Mouse (Mus musculus): ENCODE results near the gene Kcnk6. TPM values are rescaled to one million over a fixed set of nuclear protein-coding genes. Genes with fewer than 3 reads are reported as not detected.

Kcnk6 gene
- total RNA-seq (2015; ENCODE audit: low replicate concordance) = 1.1 and 4.2 TPM in 2 replicates
- 3.0 and 9.5 TPM in 2 replicates for total RNA-seq (2017; ENCODE audit: low replicate concordance)

DNA sequence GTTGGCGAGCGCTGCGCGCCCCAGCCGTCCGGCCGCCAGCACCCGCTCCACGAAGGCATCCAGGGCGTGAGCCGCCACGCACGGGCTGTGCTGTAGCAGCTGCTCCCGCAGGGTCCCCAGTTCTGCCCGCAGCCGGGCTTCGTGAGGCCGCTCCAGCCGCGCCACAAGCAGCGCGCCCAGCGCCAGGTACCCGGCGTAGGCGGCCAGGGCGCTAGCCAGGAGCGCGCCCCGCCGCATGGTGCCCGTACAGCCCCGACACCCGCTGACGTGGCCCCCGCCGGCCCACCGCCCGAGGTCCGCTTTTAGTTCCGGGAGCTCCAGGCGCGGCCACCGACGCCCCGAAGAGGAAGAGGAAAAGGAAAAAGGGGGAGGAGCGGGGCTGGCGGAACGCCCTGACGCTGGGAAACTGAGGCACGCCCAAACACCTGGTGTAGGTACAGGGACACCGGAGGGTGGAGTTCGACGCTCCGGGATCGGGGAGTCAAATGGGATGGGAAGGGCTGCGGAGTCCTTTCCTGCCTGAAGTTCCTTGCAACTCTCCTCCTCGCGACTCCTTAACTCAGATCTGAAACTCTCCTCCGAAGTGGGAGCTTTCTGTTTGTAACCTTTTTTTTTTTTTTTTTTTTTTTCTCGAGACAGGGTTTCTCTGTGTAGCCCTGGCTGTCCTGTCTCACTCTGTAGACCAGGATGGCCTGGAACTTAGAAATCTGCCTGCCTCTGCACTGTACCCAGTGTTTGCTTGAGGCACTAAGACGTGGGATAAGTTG, at the start of gene Kcnk6:
TSS of gene Kcnk6 (minus strand) at position 269 of the 767 bp plus-strand sequence.
- ATAC-seq (replicated peaks; ENCODE audit: low FRiP score, poor library complexity, severe bottlenecking) = no peak

DNA sequence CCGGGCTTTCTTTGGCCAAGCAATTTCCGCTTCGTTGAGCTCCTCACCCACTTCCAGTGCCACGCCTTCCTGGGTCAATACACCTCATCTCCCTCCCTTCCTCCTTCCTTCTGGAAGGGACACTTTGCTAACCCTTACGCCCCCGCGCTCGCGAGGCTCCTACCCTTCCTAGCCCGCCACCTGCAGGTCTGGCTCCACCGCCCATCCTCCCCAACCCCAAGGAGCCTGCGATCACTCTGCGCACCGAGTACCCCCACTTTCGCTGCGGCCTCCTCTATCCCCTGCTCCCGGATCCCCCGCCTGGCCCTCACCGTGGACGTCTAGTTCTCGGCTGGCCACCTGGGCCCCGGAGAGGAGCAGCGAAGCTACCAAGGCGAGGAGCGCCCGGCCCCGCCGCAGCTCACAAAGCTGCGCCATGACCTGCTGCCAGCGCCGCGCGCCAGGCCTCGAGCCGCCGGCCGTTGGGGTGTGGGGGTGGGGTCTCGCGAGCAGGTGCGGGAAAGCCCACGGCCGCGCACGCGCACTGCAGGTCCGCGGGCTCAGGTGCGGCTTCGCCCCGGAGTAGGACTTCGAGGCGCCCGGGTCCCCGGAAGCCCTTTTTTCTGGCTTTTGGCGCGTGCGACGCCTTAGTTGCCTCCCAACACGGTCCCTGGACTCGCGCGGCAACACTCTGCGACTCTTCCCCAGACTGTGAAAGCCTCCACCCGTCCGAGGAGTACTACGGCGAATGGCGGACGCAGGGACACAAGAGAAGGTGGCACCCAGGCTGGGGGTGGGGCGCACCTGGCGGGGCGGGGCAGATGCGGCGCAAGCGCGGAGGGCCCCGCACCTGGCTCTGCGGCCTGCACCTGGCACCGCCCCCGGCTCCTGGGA, 49.1 kb upstream of the Kcnk6 start, which contains the start of gene Spint2:
TSS of gene Spint2 (minus strand) at position 712 of the 873 bp plus-strand sequence.
- ATAC-seq (replicated peaks; ENCODE audit: low FRiP score, poor library complexity, severe bottlenecking) = no peak

DNA sequence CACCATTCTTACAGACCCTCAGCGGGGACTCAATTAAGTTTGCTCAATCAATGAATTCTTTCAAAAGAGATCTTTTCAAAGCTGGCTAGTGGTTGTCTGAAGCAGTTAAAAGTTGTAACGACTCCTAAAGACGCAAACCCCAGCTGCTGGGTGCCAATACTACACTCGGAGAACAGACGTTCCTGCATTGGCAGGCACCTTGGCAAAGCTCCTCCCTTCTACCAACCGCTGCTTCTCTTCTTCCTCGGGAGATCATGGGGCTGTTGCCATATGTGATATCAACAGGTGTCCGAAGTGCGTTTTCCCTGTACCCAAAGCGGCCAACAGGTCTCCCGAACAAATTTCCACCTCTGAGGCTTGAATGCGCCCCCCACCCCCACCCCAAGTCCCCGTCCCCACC, 48.5 kb upstream of the Kcnk6 start:
- no peak for ATAC-seq (replicated peaks; ENCODE audit: low FRiP score, poor library complexity, severe bottlenecking)

DNA sequence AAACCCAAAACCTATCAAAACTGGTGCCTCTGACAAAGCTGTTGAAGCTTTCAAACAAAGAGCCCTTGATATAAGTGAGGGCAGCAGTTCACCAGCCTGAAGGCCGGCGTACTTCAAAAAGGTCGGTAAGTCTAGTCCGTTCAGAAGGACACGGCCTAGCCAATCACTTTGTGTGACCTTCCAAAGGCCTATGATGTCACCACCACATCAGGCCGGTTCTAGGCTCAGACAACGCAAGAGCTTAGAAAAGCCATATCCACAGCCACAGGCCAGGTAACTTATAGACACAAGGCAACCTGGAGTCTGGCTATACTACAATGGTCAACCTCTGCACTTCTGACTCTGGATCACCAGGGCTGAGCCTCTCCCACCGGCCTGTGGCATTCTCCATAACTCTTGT, 47.6 kb upstream of the Kcnk6 start:
- ATAC-seq (replicated peaks; ENCODE audit: low FRiP score, poor library complexity, severe bottlenecking) = no peak

DNA sequence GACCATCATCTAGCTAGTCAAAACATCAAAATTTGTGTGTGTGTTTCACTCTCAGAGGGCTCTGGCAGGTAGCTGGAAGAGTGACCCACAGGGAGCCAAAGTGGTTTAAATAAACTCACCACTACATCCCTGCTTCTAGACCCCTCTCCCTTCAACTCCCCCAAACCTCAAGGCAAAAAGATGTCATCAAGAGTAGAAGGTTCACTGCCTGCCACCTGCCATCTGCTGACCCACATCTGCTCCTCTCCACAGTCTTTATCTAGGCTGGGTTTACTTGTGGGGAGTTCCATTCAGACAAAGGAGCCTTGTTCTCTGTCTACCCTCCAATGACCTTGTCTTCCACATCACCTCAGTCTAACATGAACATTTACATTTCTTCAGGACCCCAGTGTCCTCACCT, 46.9 kb upstream of the Kcnk6 start:
- no peak for ATAC-seq (replicated peaks; ENCODE audit: low FRiP score, poor library complexity, severe bottlenecking)

DNA sequence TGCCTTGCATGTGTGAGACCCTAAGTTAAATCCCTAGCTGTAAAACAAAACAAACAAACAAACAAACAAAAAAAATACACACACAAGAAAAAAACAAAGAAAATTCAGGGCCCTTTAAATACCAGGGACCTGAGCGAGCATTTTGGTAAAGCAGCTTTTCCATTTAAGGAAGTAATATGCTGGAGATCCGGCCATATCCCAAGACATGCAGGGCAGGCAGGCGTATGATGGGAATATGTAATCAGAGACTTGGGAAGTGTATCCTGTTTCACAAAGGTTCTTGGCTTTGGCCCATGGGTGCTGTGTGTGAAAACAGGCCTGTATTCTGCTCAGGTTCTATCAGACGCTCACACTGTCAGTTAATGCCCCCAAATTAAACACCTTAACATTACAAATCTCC, 45.2 kb upstream of the Kcnk6 start:
- ATAC-seq (replicated peaks; ENCODE audit: low FRiP score, poor library complexity, severe bottlenecking) = no peak

DNA sequence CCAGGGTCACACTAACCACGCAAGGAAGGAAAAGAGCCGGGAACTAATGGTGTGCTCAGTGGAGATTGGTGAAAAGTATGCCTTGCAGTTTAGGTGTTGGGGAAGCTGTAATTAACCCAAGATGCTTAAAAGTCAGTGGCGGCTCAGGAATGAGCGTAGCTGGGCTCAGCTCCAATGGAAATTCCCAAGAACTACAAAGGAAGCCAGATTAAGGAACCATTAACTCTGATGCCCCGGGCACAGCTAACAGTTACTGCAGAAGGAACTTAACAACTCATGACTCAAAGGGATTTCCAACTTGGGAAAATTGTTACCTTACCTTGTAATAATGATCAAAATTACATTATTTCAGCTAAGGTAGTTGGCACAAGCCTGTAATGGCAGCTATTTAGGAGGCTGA, 44.4 kb upstream of the Kcnk6 start:
- ATAC-seq (replicated peaks; ENCODE audit: low FRiP score, poor library complexity, severe bottlenecking) = no peak

DNA sequence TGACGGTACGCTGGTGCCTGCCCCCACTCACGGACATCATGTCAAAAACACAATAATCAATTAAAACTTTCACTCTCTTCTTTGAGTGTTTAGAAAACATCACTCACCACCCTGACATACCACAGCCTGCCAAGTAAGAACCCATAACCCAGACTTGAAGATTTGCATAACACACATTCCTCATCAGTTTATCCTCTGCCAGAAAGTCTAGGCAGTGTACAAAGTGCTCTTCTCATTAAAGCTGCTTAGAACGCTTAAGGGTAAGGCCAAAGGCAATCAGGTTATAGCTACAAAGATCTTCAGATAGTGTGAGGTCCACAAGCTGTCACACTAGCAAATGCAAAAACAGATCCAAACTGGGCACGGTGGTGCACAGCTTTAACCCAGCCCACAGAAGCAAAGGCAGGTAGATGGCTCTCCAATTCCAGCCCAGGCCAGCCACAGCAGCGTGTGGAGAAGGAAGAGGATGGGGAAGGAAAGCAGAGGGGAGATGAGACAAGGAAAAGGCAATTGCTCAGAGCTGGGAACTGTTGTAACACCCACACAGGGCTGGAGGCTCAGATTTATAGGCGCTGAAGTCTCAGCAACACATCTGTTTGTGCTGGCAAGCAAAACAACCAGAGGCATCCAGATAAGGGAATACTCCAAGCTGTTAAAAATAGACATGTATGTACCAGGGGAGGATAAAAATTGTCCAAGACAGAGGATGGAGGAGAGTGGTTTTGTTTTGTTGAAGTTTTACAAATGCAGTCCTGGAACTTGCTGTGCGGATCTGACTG, 39.6 kb upstream of the Kcnk6 start:
- no peak for ATAC-seq (replicated peaks; ENCODE audit: low FRiP score, poor library complexity, severe bottlenecking)

DNA sequence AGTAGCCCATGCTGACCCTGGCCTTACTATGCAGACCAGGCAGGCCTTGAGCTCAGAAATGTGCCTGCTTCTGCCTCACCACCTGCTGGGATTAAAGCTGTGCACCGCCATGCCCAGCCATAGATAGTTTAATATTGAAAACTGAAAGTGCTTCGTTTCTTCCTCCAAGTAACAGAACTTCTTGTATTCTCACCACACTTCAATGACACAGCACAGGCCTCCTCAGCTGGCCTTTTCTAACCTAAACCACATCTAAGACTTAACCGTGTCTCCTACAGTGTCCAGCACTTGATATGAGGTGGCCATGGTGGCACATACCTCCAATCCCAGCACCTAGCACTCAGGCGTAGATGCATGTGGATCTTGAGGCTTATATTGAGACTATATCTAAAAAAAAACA, 38.1 kb upstream of the Kcnk6 start:
- no peak for ATAC-seq (replicated peaks; ENCODE audit: low FRiP score, poor library complexity, severe bottlenecking)

DNA sequence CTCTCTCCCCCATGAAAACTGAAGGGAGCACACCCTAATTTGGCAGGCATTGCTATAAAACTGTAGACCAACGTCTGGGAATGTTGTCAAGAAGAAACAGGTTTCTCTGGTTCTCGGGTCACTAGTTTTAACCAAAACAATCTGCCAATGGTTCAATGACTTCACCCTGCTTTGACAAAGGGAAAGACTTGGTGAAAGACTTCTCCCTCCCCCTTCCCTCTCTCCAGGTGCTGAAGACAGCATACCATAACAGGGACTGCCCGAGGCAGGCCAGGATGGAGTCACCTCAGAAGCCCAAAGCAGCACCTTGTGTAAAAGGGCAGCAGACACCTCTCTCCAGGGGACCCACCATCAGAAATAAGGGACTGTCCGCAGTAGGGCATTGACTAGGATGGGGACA, 34.6 kb upstream of the Kcnk6 start:
- ATAC-seq (replicated peaks; ENCODE audit: low FRiP score, poor library complexity, severe bottlenecking) = no peak

DNA sequence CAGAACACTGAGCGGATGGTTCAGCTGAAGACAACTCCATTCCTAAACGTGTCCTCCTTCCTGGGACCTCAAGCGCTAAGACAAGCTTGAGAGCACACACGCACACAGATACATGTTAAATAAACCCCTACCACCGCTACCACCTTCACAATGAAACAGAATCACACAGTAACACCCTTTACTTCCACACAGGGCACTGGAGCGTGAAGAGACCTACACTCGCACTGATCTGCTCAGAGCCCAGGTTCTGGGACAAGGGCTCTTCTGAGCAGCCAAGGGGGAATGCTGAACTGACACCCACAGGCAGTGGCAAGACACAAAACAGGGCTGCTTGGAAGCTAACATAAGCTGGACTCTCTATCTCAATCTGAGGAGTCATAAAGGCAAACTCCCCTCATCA, 33.3 kb upstream of the Kcnk6 start:
- no peak for ATAC-seq (replicated peaks; ENCODE audit: low FRiP score, poor library complexity, severe bottlenecking)

DNA sequence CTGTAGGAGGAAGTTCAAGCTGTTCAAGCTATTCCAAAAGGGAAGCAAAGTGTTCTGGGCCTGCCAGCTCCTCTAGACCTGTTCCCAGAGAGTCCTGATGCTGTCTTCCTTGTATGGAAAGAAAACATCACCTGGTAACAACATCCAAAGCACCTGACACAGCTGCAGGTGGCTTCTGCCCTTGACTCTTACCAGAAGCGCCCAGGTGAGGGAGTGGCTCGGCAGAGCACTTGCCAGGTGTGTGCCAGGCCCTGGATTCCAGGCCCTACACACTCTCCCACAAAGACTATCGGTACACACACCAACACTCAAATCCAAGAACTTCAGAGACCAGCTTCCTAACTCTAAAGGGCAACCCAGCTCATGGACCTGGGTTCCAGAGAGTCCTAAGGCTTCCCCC, 31.5 kb upstream of the Kcnk6 start:
- ATAC-seq (replicated peaks; ENCODE audit: low FRiP score, poor library complexity, severe bottlenecking) = no peak

DNA sequence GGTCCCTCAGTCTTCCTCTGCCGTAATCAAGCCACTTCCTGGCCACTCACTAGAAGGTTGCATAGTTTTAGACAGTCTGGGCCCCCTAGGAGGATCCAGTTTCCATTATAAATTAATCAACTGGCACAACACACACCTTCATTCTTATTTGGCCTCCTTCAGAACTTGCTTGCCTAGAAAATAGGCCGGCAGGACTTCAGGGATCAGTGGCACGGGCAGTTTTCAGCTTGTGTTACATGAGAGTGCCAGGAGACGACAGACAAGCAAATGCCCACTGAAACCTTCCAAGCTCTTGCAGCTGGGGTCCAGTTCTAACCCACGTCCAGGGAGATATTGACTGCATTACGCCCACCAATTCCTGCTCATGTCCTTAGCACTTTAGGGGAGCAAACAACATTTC, 29.8 kb upstream of the Kcnk6 start:
- no peak for ATAC-seq (replicated peaks; ENCODE audit: low FRiP score, poor library complexity, severe bottlenecking)

DNA sequence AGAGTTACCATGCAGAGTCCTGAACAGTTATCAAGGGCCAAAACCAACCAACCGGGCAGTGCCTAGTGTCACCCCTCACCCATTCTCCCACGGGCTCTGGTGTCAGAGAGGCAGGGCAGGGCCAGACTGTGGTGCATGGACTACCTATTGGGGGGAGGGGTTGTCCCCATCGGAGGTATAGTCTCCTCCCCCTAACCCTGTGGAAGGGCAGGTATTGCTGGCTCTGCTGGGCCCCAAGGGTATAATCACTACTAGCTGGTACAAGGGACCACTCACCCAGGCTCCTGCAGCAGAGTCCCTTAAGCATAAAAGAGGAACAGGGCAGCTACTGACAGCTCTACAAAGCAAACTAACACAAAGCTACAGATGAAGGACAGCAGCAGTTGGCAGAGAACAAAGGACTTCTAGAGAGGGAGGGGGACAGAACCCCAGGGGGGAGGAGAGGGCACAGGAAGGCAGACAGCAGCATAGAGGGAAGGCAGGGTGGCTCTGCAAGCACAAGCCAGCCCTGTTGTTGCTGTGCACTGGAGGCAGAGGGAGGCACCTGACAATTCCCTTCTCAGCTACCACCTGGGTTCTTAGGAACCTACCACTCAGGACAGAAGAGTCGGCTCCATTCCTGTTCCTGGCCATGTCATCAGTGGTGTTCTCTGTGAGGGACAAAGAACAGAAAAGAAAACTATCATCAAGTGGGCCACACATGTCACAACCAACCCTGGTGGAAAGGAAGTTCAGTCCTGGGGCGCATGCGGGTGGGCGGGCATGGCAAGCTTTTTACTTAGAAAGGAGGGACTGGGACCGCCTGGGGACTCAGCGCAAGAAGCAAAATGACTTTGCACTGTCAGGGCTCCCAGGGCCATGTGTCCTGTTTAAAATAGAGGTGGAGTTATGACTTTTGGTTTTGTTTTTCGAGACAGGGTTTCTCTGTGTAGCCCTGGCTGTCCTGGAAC, 27.7 kb upstream of the Kcnk6 start:
- ATAC-seq (replicated peaks; ENCODE audit: low FRiP score, poor library complexity, severe bottlenecking) = no peak

DNA sequence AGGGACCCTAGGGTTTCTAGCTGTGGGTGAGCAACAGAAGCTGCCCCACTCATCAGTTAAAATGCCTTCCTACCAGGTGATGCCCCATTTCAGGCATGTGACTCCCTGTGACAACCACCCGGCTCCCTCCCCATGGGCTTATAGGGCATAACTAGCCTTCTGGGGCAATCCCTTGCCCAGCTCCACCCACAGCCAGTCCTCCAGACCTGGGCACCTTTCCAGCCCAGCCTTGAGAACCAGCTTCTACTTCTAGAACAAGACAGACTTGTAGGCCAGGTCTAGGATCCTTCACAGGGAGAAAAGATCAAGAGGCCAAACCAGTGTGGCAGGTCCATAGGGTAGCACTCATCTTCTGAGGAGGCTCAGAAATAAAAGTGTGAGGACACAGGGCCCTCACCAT, 25.1 kb upstream of the Kcnk6 start:
- no peak for ATAC-seq (replicated peaks; ENCODE audit: low FRiP score, poor library complexity, severe bottlenecking)

DNA sequence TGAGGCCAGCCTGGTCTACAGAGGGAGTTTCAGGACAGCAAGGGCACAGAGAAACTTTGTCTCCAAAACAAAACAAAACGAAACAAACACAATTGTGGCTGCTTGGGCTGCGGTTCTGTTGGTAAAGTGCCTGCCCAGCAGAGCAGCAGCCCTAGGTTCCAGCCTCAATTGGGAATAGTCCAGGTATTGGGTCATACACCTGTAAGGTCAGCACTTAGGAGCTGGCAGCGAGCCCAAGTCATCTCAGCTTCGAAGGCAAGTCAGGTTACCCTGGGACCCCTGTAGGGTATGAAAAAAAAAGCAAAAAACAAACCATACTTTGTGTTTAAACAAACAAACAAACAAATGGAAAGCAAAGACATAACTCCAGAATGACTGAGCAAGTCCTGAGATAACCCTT, 23.6 kb upstream of the Kcnk6 start:
- no peak for ATAC-seq (replicated peaks; ENCODE audit: low FRiP score, poor library complexity, severe bottlenecking)

DNA sequence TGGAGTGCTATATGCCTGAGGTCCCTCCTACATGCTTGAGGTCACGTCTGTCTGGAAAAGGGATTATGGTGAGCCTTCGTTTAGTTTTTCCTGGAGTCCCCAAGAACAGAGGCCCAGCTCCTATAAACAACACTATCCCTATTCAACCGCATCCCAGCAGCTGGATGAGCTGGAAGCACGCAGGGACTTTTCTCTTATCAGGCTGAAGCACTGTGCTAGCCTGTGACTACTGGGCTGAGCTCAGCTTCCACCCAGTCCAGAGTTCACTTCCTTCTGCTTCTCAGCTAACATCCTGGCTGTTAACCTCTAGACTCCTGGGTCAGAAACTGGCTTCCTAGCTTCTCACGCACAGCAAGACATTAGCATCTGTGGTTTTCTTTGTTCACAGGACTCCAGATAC, 21.5 kb upstream of the Kcnk6 start:
- ATAC-seq (replicated peaks; ENCODE audit: low FRiP score, poor library complexity, severe bottlenecking) = no peak

DNA sequence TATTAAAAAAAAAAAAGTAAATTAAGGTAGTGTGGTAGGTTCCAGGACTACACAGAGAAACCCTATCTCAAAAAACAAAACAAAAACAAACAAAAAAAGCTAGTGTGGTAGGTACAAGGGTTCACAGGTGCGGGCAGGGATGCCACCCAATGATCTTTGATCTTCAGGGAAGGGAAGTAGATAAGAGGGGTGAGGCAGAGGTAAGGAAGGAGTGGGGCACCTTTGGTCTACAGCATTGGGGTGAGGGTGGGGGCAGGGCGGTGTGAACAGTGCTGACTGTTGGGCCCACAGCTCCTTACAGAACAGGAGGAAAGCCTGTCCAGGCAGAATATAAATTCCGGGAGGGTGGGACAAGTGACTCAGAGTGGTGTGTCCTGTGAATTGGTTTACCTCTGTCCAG, 18.9 kb upstream of the Kcnk6 start:
- ATAC-seq (replicated peaks; ENCODE audit: low FRiP score, poor library complexity, severe bottlenecking) = no peak

DNA sequence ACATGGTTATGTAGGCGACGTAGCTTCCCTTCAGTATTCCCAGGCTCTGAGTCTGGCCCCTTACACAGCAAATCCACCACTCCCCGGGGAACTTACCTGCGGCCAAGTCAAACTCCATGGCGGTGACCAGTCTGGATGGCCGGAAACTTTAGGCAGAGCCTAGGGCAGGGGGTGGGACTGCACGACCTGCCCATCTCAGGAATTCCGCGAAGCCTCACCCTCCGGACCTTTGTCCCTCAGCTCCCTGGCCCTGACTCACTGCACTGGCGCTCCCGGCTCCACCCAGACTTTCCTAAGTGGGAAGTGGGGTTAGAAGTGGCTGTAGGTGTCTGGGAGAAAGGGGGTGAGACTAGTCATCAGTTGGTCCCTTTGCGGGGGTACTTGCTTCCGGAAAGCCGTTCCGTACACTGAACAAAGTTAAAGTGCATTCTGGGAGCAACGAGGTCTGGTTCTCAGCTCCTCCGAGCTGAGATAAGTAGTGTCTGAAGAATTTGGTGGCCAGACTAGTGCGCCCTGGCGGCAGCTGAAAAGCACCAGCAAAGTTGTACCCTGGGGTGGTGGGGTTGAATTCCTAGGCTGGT, 16.0 kb upstream of the Kcnk6 start, which contains the start of gene 2200002D01Rik:
TSS of gene 2200002D01Rik (minus strand) at position 206 of the 581 bp plus-strand sequence.
- ATAC-seq (replicated peaks; ENCODE audit: low FRiP score, poor library complexity, severe bottlenecking) = no peak

All from erythroid progenitor cell, adult 5-6 weeks (primary cell).